Mouse (Mus musculus): ENCODE measurements at regions not wholly inside any gene's neighbourhood (a gene's known extent, or its start where the extent isn't known, plus 50 kb on each side); places are given as distances from the start of the nearest gene placed in this dataset.

DNA sequence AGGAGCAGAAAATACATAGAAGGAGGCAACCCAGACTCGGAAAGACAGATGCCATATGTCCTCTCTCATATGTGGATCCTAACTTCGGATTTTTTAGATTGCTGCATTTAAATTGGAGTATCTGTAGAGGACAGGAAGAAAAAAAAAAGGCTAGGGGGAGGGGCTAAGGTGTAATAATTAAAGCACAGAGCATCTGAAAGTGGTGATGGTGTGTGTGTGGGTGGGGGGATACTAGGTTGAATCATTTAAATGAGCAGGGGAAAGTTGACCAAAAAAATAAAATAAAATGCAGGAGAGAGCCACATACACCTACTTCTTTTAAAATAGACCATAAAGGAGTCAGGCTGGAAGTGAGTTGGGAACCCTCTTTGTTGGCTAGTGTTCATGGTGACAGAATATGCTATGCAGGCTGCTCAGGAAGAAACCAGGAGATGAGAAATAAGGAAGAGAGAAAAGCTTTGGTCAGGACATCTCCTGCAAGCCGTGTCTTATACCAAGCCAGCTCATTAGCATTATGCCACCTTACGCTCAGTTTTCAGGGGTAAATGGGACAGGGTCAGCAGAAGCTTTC lies 104.7 kb upstream of the Ptprm start:
- Histone ChIP-seq H3K4me3 (ENCODE audit: control insufficient read depth, low read depth, low read length) (no peak overlapping the region), H3K27me3 (ENCODE audit: control insufficient read depth, insufficient read depth, low read length) (no peaks in the 10 kb centered on the region), H3K4me1 (ENCODE audit: control insufficient read depth, insufficient read depth, low read length) (no peaks in the 10 kb centered on the region; the same call in 1 of the 2 replicates), H3K27ac (ENCODE audit: control insufficient read depth, insufficient read depth, low read depth, low read length) (no peak overlapping the region), H3K36me3 (ENCODE audit: control insufficient read depth, insufficient read depth, low read length) (no peaks in the 10 kb centered on the region)
- TF ChIP-seq POLR2A (IDR thresholded peaks at IDR 0.05; ENCODE audit: control insufficient read depth, low read depth, low read length) (no peak), CTCF (IDR thresholded peaks at IDR 0.05; ENCODE audit: control insufficient read depth, insufficient read depth, insufficient replicate concordance, low read depth, low read length) (no peak)

DNA sequence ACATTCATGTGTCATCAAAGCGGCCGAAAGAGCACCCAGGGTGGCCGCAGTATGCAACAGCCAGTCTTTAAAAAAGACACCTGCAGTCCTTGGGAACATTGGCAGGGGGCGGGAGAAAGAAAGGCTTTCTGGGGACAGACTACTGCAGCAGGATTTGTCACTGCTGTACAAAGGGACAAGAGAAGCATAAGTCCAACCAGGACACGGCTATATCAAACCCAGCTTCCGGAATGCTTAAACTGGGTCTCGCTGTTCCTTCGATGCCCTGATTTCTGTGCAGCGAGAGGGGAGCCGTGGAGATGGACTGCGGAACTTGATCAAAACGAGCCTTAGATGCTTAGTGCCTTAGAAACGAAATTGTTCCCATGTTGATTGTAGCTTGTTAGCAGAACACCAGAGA lies 97.7 kb upstream of the Ptprm start:
- TF ChIP-seq CTCF (IDR thresholded peaks at IDR 0.05; ENCODE audit: control insufficient read depth, insufficient read depth, insufficient replicate concordance, low read depth, low read length): no peak
- no peak for TF ChIP-seq POLR2A (IDR thresholded peaks at IDR 0.05; ENCODE audit: control insufficient read depth, low read depth, low read length)
- H3K36me3 ChIP-seq (ENCODE audit: control insufficient read depth, insufficient read depth, low read length): no peaks in the 10 kb centered on the region
- H3K27me3 ChIP-seq (ENCODE audit: control insufficient read depth, insufficient read depth, low read length): no peaks in the 10 kb centered on the region
- H3K4me3 ChIP-seq (ENCODE audit: control insufficient read depth, low read depth, low read length): no peak overlapping the region
- no peaks in the 10 kb centered on the region for H3K4me1 ChIP-seq (ENCODE audit: control insufficient read depth, insufficient read depth, low read length)
- no peak overlapping the region for H3K27ac ChIP-seq (ENCODE audit: control insufficient read depth, insufficient read depth, low read depth, low read length)

DNA sequence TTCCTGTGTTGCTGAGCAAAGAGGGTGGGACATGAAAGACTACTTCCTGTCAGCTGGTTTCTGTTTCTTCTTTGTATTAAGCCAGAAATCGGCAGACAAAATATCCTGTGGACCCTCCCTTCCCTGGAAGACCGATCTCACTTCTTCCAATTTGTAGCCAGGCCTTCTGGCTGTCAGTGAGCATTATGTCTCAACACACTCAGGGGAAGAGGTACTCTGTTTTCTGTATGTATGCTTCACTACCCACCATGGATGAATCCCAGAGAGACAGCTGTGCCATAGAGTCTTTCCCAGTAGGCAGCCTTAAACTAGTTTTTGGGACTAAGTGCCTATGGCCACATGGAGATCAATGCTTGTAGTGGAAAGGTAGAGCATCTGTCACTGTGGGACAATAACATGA lies 96.8 kb upstream of the Ptprm start:
- Histone ChIP-seq H3K27ac (ENCODE audit: control insufficient read depth, insufficient read depth, low read depth, low read length) (no peak overlapping the region), H3K4me1 (ENCODE audit: control insufficient read depth, insufficient read depth, low read length) (no peaks in the 10 kb centered on the region), H3K36me3 (ENCODE audit: control insufficient read depth, insufficient read depth, low read length) (no peaks in the 10 kb centered on the region), H3K27me3 (ENCODE audit: control insufficient read depth, insufficient read depth, low read length) (no peaks in the 10 kb centered on the region), H3K4me3 (ENCODE audit: control insufficient read depth, low read depth, low read length) (no peak overlapping the region)
- no peak for TF ChIP-seq CTCF (IDR thresholded peaks at IDR 0.05; ENCODE audit: control insufficient read depth, insufficient read depth, insufficient replicate concordance, low read depth, low read length)
- TF ChIP-seq POLR2A (IDR thresholded peaks at IDR 0.05; ENCODE audit: control insufficient read depth, low read depth, low read length): no peak

DNA sequence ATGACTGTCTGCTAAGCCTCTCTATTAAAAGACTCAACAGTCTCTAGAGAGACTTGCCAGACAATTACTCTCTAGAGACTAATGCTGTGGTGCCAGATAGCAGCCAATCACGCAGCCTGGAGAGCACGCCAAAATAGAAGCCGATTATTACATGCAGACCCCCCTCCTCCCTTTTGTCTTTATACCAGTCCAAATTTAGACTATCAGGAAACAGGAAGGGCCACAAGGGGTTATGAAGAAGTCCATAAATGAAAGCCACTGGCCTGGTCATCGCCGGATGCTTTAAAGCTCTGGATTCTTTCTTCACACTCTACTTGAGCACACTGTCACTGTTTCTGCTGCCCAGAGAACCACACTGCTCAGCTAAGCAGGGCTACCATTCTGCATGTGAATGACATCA lies 95.8 kb upstream of the Ptprm start:
- TF ChIP-seq CTCF (IDR thresholded peaks at IDR 0.05; ENCODE audit: control insufficient read depth, insufficient read depth, insufficient replicate concordance, low read depth, low read length) (no peak), POLR2A (IDR thresholded peaks at IDR 0.05; ENCODE audit: control insufficient read depth, low read depth, low read length) (no peak)
- Histone ChIP-seq H3K27me3 (ENCODE audit: control insufficient read depth, insufficient read depth, low read length) (no peaks in the 10 kb centered on the region), H3K36me3 (ENCODE audit: control insufficient read depth, insufficient read depth, low read length) (no peaks in the 10 kb centered on the region), H3K27ac (ENCODE audit: control insufficient read depth, insufficient read depth, low read depth, low read length) (no peak overlapping the region), H3K4me1 (ENCODE audit: control insufficient read depth, insufficient read depth, low read length) (no peaks in the 10 kb centered on the region), H3K4me3 (ENCODE audit: control insufficient read depth, low read depth, low read length) (no peak overlapping the region)

DNA sequence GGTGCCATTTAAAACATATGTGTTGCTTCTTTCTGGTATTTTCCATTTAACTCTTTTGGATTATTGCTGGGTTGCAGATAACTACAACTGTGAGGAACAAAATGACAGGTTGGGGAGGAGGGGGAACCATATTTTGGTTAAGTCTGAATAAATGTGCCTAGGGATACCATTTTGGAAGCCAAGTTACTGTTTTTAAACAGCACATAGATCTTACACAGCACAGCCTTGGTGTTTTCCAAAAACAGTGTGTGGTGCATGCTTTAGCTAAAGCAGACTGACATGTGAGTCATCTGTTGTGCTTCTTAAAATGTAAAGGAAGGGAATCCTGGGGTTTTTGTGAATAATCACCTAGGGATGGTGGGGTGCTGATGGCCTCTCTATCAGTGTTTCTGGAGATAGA lies 91.7 kb upstream of the Ptprm start:
- TF ChIP-seq POLR2A (IDR thresholded peaks at IDR 0.05; ENCODE audit: control insufficient read depth, low read depth, low read length) (no peak), CTCF (IDR thresholded peaks at IDR 0.05; ENCODE audit: control insufficient read depth, insufficient read depth, insufficient replicate concordance, low read depth, low read length) (no peak)
- no peaks in the 10 kb centered on the region for H3K4me1 ChIP-seq (ENCODE audit: control insufficient read depth, insufficient read depth, low read length)
- no peaks in the 10 kb centered on the region for H3K36me3 ChIP-seq (ENCODE audit: control insufficient read depth, insufficient read depth, low read length)
- H3K27me3 ChIP-seq (ENCODE audit: control insufficient read depth, insufficient read depth, low read length): no peaks in the 10 kb centered on the region
- H3K4me3 ChIP-seq (ENCODE audit: control insufficient read depth, low read depth, low read length): no peak overlapping the region
- no peak overlapping the region for H3K27ac ChIP-seq (ENCODE audit: control insufficient read depth, insufficient read depth, low read depth, low read length)

DNA sequence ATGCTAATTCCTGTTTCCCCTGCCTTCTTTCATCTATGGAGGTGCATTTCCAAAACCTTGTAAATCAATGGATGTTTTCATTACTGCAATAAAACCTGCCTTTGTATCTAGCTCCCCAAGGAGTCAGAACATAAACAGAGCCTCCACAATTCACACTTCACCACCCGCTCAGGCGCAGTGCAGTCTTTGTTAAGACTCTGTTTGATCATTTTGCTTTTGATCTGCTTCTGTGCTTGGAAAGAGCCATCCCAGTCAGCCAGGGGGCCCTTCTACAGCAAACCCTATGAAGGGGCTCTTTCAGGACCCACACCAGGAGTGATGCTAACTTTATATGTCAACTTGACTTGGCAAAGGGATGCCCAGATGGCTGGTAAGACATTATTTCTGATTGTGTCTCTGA lies 86.7 kb upstream of the Ptprm start:
- Histone ChIP-seq H3K27ac (ENCODE audit: control insufficient read depth, insufficient read depth, low read depth, low read length) (no peak overlapping the region), H3K4me3 (ENCODE audit: control insufficient read depth, low read depth, low read length) (no peak overlapping the region), H3K4me1 (ENCODE audit: control insufficient read depth, insufficient read depth, low read length) (no peaks in the 10 kb centered on the region), H3K27me3 (ENCODE audit: control insufficient read depth, insufficient read depth, low read length) (no peaks in the 10 kb centered on the region), H3K36me3 (ENCODE audit: control insufficient read depth, insufficient read depth, low read length) (no peaks in the 10 kb centered on the region)
- TF ChIP-seq CTCF (IDR thresholded peaks at IDR 0.05; ENCODE audit: control insufficient read depth, insufficient read depth, insufficient replicate concordance, low read depth, low read length): no peak
- TF ChIP-seq POLR2A (IDR thresholded peaks at IDR 0.05; ENCODE audit: control insufficient read depth, low read depth, low read length): no peak

DNA sequence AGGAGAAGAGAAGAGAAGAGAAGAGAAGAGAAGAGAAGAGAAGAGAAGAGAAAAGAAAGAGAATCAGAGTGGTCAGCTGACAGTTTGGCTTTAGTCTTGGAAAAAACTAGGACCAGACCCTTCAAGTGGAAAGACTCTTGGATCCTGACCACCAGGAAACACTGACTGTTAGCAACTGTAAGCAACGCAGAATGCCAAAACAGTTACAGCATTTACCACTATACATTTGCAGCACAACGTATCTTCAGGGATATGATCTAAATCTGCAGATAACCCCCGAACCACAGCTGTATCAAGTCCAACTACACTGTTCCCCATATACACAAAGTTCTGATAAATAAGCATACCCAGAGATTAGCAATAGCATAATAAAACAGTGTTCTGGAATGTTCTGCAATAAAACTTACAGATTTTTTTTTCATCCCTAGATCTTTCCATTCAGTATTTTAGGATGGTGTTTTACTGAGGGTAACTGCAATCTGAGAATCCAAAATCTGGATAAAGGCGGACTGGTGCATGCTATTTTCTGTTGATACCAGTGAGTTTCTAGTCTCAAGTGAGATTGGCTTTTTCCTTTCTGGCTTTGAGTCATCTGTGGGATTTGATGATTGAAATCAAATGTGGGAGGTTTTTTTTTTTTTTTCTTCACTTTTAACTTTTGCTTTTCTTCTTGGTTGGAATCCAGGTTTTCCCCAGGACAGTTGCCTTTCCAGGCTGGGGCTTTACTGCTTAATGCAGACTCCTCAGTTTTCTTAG lies 65.9 kb upstream of the Ptprm start:
- H3K27me3 ChIP-seq (ENCODE audit: control insufficient read depth, insufficient read depth, low read length): no peaks in the 10 kb centered on the region
- TF ChIP-seq CTCF (IDR thresholded peaks at IDR 0.05; ENCODE audit: control insufficient read depth, insufficient read depth, insufficient replicate concordance, low read depth, low read length): no peak
- TF ChIP-seq POLR2A (IDR thresholded peaks at IDR 0.05; ENCODE audit: control insufficient read depth, low read depth, low read length): no peak
- no peak overlapping the region for H3K27ac ChIP-seq (ENCODE audit: control insufficient read depth, insufficient read depth, low read depth, low read length)
- H3K4me3 ChIP-seq (ENCODE audit: control insufficient read depth, low read depth, low read length): no peak overlapping the region
- no peaks in the 10 kb centered on the region for H3K4me1 ChIP-seq (ENCODE audit: control insufficient read depth, insufficient read depth, low read length)
- no peaks in the 10 kb centered on the region for H3K36me3 ChIP-seq (ENCODE audit: control insufficient read depth, insufficient read depth, low read length)
